Mouse (Mus musculus): ENCODE data around the gene Eml6. TPM values are rescaled to one million over a fixed set of nuclear protein-coding genes. Genes with fewer than 3 reads are reported as not detected.

The Eml6 gene
- polyA plus RNA-seq, 1 experiment from 2014 or later = 0.48 TPM

DNA sequence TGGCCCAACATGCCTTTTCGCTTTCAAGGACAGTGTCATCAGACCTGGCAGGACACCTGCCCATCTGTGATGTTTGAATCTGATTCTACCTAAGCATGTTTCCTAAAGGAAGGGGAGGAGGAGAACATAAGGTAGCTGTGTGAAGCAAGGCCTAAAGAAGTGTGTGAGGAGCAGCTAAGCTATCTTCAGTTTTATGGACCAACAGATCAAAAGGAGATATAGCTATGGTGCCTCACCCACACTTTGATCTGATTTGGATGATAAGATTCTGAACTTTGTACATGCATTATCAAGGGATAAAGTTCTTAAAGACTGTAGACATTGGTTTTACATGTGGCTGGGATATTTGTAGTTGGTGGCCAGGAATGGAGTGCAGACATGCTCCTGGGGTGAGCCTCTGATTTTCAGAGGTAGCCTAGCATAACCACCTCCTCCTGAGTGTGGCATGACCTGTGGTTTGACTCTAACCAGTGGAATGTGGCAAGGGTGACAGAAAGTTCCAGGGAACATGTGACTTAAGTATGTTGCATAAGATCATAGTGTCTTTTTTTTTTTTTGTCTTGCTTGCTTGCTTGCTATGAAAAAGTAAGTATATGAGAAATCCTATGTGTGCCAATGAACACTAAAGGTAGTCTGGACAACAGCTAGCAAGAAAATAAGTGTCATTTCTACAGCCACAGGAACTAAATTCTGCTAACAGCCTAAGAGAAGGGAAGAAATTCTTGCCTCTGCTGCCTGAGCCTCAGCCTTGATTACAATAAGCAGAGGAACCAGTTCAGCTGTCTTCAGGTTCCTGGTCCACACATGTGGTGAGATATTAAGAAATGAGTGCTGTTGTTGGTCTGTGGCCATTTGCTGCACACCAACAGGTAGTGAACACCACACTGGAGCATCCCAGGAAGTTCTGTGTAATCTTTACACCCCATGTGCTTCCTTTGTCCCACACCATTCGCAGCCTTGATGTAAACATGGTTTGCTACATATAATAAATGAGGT lies 224.1 kb downstream of the Eml6 start:
- Histone ChIP-seq H3K4me3 (no peak overlapping the region), H3K4me1 (no peaks in the 10 kb centered on the region), H3K27ac (replicated peaks) (no peak overlapping the region), H3K9me3 (replicated peaks) (no peaks in the 10 kb centered on the region), H3K36me3 (no peaks in the 10 kb centered on the region), H3K27me3 (ENCODE audit: low read depth, poor library complexity, severe bottlenecking) (no peaks in the 10 kb centered on the region)
- WGBS = 90% methylated on average over 2 of the region's 2 CpGs
- DNase-seq (ENCODE audit: low spot score) = no peak

- Histone ChIP-seq H3K4me3 (no peak overlapping the region), H3K27me3 (ENCODE audit: low read depth, poor library complexity, severe bottlenecking) (no peaks in the 10 kb centered on the region), H3K27ac (replicated peaks) (no peak overlapping the region), H3K9me3 (replicated peaks) (no peaks in the 10 kb centered on the region), H3K36me3 (no peaks in the 10 kb centered on the region), H3K4me1 (no peaks in the 10 kb centered on the region)
- no peak for DNase-seq (ENCODE audit: low spot score)
- 65% methylated on average over 1 of the region's 1 CpGs for WGBS
These were observed 226.0 kb downstream of the Eml6 start for GRCm38 (mm10) chr11:29799839-29800238.

DNA sequence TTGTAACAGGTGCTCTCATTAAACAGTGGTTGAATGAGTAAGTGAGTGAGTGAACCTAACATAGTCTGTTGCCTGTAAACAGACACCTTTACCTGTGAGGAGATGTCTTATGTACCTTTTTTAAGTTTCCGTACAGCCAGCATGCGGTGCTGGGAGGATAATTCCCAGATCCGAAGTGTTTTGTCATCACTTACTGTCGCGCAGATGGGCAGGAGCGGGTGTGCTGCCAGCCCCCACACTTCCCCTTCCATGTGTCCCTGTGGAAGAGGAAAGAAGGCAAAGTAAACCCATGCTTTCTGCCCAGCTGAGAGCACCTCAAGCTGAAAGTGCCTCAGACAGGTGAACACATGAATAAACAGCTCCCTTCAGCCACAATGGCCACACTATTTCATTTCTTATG lies 230.7 kb downstream of the Eml6 start:
- DNase-seq (ENCODE audit: low spot score) = no peak
- no peaks in the 10 kb centered on the region for H3K9me3 ChIP-seq (replicated peaks)

GRCm38 (mm10) chr11:29794475-29794874 lies 231.4 kb downstream of the Eml6 start:
- Histone ChIP-seq H3K36me3 (no peaks in the 10 kb centered on the region), H3K27me3 (ENCODE audit: low read depth, poor library complexity, severe bottlenecking) (no peaks in the 10 kb centered on the region), H3K4me1 (no peaks in the 10 kb centered on the region), H3K9me3 (replicated peaks) (no peaks in the 10 kb centered on the region), H3K4me3 (no peak overlapping the region), H3K27ac (replicated peaks) (no peak overlapping the region)
- 69% methylated on average over 2 of the region's 2 CpGs for WGBS
- DNase-seq (ENCODE audit: low spot score) = no peak

More for the DNA sequence above, 230.7 kb downstream of the Eml6 start:
- no peaks in the 10 kb centered on the region for H3K4me1 ChIP-seq
- H3K27ac ChIP-seq (replicated peaks) = no peak overlapping the region
- H3K4me3 ChIP-seq = no peak overlapping the region
- H3K27me3 ChIP-seq (ENCODE audit: low read depth, poor library complexity, severe bottlenecking) = no peaks in the 10 kb centered on the region
- WGBS = 91% methylated on average over 6 of the region's 6 CpGs
- H3K36me3 ChIP-seq = no peaks in the 10 kb centered on the region

DNA sequence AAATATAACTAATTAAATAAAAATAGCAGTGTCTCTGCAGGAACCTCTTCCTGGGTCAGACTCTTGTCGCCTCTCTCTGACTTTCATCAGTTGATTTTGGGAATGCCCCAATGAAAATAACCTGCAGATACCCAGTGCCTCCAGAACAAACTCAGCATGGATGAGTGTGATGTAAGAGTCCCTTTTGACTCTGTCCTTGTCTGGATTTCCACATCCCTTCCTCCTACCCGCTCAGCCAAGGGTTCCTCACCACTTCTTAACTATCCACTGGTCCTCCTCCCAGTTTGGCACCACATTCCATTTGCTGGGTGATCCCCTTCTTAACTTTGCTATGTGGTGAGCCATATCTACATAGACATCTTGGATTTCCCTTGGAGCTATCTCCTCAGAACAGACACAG lies 235.0 kb downstream of the Eml6 start:
- no peak overlapping the region for H3K27ac ChIP-seq (replicated peaks)
- WGBS = 79% methylated on average over 2 of the region's 2 CpGs
- H3K4me1 ChIP-seq = peaks cover 10% of the 10 kb centered on the region
- no peaks in the 10 kb centered on the region for H3K36me3 ChIP-seq
- no peak overlapping the region for H3K4me3 ChIP-seq
- DNase-seq (ENCODE audit: low spot score) = no peak
- H3K9me3 ChIP-seq (replicated peaks) = no peaks in the 10 kb centered on the region
- no peaks in the 10 kb centered on the region for H3K27me3 ChIP-seq (ENCODE audit: low read depth, poor library complexity, severe bottlenecking)

DNA sequence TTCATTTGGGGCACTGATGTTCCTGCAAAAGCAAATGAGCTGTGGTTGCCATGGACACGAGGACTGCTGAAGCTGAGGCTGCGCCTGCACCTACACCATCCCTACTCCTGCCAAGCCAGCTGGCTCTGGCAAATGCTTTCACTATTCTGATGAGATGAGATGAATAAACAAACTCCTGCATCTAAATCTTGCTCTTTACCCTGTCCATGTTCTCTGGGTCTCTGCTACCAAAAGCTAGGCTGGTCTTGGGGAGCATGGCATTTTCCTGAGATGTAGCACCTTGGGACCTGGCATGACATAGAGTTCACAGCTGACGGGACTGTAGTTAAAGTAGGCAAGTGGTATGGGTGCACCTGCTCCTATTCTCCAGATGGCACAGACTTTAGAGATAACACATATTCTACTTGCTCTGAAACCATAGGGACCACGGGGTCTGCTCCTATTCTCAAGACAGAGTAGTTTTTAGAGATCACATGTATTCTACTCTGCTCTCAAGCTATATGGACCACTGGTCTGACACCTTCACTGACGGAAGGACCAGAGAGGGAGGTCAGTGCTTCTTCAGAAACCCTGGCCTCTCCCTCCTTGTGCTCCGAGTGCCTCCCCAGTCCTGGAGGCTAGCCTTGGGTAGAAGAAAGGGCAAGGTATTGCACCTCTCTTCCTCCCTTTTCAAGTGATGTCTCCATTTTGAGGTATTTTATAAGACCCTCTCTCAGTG lies 236.8 kb downstream of the Eml6 start:
- H3K4me3 ChIP-seq = no peak overlapping the region
- H3K27me3 ChIP-seq (ENCODE audit: low read depth, poor library complexity, severe bottlenecking) = no peaks in the 10 kb centered on the region
- H3K27ac ChIP-seq (replicated peaks) = no peak overlapping the region
- no peak for DNase-seq (ENCODE audit: low spot score)
- H3K9me3 ChIP-seq (replicated peaks) = no peaks in the 10 kb centered on the region
- H3K4me1 ChIP-seq = peaks cover 10% of the 10 kb centered on the region
- no peaks in the 10 kb centered on the region for H3K36me3 ChIP-seq
- WGBS = 77% methylated on average over 6 of the region's 6 CpGs

DNA sequence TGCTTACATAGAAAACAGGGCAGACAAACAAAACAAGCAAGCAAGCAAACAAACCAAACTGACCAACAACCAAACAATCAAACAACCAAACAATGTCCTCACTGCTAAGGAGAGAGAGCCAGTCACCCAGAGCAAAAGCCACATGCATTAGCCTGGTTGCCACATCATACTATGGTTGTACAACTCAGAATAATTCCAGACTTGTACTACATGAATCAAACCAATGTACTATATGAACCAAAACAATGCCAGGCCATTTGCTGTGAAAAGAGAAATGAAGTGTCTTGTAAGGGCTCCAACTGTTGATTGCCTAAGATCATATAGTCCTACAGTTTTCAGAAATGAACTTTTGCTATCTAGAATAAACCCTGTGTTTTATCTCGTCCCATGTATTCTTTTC lies 237.3 kb downstream of the Eml6 start:
- Histone ChIP-seq H3K27ac (replicated peaks) (no peak overlapping the region), H3K27me3 (ENCODE audit: low read depth, poor library complexity, severe bottlenecking) (no peaks in the 10 kb centered on the region), H3K4me1 (peaks cover 10% of the 10 kb centered on the region), H3K36me3 (no peaks in the 10 kb centered on the region), H3K9me3 (replicated peaks) (no peaks in the 10 kb centered on the region), H3K4me3 (no peak overlapping the region)
- 50% methylated on average over 1 of the region's 1 CpGs for WGBS
- DNase-seq (ENCODE audit: low spot score) = no peak

DNA sequence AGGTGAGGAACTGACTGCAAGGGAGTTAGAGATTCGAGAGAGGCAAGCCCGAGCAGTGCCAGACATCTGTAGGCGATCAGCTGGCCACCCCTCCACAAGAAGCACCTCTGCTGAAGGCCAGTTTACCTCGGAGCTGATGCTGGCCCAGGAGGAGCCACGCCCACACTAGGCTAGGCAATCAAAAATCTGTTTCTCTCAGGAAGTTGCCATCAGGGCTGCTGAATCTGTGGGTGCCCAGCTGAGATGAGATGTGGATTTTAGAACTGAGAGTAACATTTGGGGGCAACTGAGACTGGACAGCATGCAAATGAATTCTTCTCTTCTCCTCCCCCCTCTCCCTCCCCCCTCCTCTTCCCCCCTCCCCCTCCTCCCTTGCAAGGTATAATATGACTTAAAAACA lies 238.4 kb downstream of the Eml6 start:
- Histone ChIP-seq H3K27ac (replicated peaks) (no peak overlapping the region), H3K36me3 (no peaks in the 10 kb centered on the region), H3K4me1 (peaks cover 10% of the 10 kb centered on the region), H3K27me3 (ENCODE audit: low read depth, poor library complexity, severe bottlenecking) (no peaks in the 10 kb centered on the region), H3K9me3 (replicated peaks) (no peaks in the 10 kb centered on the region), H3K4me3 (no peak overlapping the region)
- WGBS = 28% methylated on average over 5 of the region's 5 CpGs
- DNase-seq (ENCODE audit: low spot score) = no peak

DNA sequence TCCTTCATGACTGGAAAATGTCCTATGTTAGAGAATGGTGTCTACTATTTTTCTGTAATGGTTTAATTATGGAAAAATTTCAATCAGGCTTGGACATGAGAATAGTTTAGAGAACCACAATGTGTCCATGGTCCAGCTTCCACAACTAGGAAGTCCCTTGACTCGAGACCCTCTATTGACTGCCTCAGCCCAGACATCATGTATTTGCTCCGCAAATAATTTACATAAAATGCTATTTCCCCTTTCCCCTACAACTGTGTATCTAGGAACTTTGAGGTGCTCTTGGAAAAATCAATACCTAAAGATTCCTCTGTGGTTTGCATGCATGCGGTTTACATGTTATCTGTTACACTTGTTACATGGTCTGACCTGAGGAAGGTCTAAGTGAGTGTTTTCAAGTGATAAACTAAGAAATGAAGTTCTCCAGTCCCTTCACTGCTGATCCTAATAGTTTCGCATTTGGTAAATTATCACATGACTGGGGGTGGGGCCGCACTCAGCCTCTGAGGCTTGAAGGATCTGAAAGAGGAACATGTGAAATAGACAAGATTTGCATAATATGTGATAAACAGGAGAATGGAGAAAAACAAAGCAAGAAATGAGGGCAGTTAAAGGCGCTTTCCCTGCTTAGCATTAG lies 239.1 kb downstream of the Eml6 start:
- Histone ChIP-seq H3K27ac (replicated peaks) (no peak overlapping the region), H3K9me3 (replicated peaks) (no peaks in the 10 kb centered on the region), H3K36me3 (no peaks in the 10 kb centered on the region), H3K27me3 (ENCODE audit: low read depth, poor library complexity, severe bottlenecking) (no peaks in the 10 kb centered on the region), H3K4me1 (peaks cover 10% of the 10 kb centered on the region), H3K4me3 (no peak overlapping the region)
- 90% methylated on average over 6 of the region's 6 CpGs for whole genome bisulfite sequencing
- no peak for DNase-seq (ENCODE audit: low spot score)

- no peak overlapping the region for H3K4me3 ChIP-seq
- WGBS = 27% methylated on average over 2 of the region's 2 CpGs
- H3K4me1 ChIP-seq = peaks cover 9% of the 10 kb centered on the region
- no peak for DNase-seq (ENCODE audit: low spot score)
- no peaks in the 10 kb centered on the region for H3K9me3 ChIP-seq (replicated peaks)
- H3K36me3 ChIP-seq = no peaks in the 10 kb centered on the region
- H3K27ac ChIP-seq (replicated peaks) = no peak overlapping the region
- no peaks in the 10 kb centered on the region for H3K27me3 ChIP-seq (ENCODE audit: low read depth, poor library complexity, severe bottlenecking)
These were observed 246.3 kb downstream of the Eml6 start for GRCm38 (mm10) chr11:29779409-29780026.

DNA sequence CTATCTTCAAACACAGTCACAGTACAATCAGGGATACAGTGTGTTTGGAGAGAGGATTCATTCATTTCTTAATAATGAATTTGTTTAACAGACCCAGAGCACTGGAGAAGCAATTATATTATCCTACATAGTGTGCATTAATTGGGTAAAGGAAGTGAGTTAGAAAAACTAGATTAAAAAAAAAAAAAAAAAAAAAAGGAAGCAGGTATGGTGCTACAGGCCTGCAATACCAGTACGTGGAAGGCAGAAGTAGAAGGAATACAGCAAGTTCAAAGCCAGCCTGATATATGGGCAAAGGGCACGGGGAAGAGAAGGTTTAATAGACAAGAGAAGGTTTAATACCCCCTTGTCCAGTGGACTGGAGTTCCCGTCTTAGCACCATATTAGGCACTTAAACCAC lies 246.9 kb downstream of the Eml6 start:
- H3K36me3 ChIP-seq = no peaks in the 10 kb centered on the region
- 78% methylated on average over 3 of the region's 3 CpGs for WGBS
- H3K4me1 ChIP-seq = peaks cover 14% of the 10 kb centered on the region
- no peaks in the 10 kb centered on the region for H3K27me3 ChIP-seq (ENCODE audit: low read depth, poor library complexity, severe bottlenecking)
- no peak overlapping the region for H3K4me3 ChIP-seq
- DNase-seq (ENCODE audit: low spot score) = no peak
- H3K27ac ChIP-seq (replicated peaks) = no peak overlapping the region
- H3K9me3 ChIP-seq (replicated peaks) = no peaks in the 10 kb centered on the region

DNA sequence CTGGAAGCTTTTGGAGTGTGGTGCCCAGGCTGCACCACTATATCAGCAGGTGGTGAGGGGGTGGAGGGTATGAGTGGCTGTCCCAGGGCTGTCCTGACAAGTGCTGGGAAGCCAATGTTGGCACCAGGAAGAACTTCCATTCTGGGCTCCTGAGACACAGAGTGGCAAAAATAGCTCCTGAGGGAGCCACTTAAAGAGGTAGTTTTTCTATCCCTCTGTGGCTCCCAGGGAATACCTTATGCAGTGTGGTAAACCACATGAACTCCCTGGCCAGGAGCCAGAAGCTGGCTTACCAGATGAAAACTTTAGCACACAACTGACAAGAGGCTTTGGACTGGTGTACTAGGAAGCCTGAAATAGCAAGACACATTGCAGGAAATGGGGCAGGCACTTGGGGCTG lies 247.9 kb downstream of the Eml6 start:
- H3K27ac ChIP-seq (replicated peaks) = no peak overlapping the region
- no peak overlapping the region for H3K4me3 ChIP-seq
- no peaks in the 10 kb centered on the region for H3K36me3 ChIP-seq
- H3K4me1 ChIP-seq = peaks cover 18% of the 10 kb centered on the region
- H3K9me3 ChIP-seq (replicated peaks) = no peaks in the 10 kb centered on the region
- H3K27me3 ChIP-seq (ENCODE audit: low read depth, poor library complexity, severe bottlenecking) = no peaks in the 10 kb centered on the region
- DNase-seq (ENCODE audit: low spot score) = no peak

Measured in midbrain, embryonic 10.5 days (tissue).